Mouse (Mus musculus): ENCODE results near the gene Zfp282.

Gene Zfp282

GRCm38 (mm10) chr6:47899416-47899815, 22.4 kb downstream of the Zfp282 start:
- no peak for DNase-seq (ENCODE audit: low read depth, low spot score)

- no peak for DNase-seq (ENCODE audit: low read depth, low spot score)
Observed at GRCm38 (mm10) chr6:47903587-47903986, 26.6 kb downstream of the Zfp282 start.

- DNase-seq (ENCODE audit: low read depth, low spot score), result no peak
Observed at GRCm38 (mm10) chr6:47904361-47904760, 27.4 kb downstream of the Zfp282 start.

GRCm38 (mm10) chr6:47904917-47905695, 28.1 kb downstream of the Zfp282 start:
- no peak for DNase-seq (ENCODE audit: low read depth, low spot score)

GRCm38 (mm10) chr6:47906326-47906725, 29.3 kb downstream of the Zfp282 start:
- no peak for DNase-seq (ENCODE audit: low read depth, low spot score)

GRCm38 (mm10) chr6:47909007-47909406, 32.0 kb downstream of the Zfp282 start:
- DNase-seq (ENCODE audit: low read depth, low spot score), result no peak

- no peak for DNase-seq (ENCODE audit: low read depth, low spot score)
Observed at GRCm38 (mm10) chr6:47911650-47912049, 34.6 kb downstream of the Zfp282 start.

- no peak for DNase-seq (ENCODE audit: low read depth, low spot score)
Observed at GRCm38 (mm10) chr6:47912991-47913390, 36.0 kb downstream of the Zfp282 start.

GRCm38 (mm10) chr6:47917051-47917450, 40.0 kb downstream of the Zfp282 start:
- DNase-seq (ENCODE audit: low read depth, low spot score), result no peak

GRCm38 (mm10) chr6:47918768-47919274, 41.8 kb downstream of the Zfp282 start:
- no peak for DNase-seq (ENCODE audit: low read depth, low spot score)

GRCm38 (mm10) chr6:47919646-47920446, 42.8 kb downstream of the Zfp282 start:
- DNase-seq (ENCODE audit: low read depth, low spot score), result no peak

GRCm38 (mm10) chr6:47920447-47921340, 43.7 kb downstream of the Zfp282 start, which contains the start of gene Zfp212:
TSS of gene Zfp212 (plus strand) at chr6:47920476.
- peak; percentile 81 for DNase-seq (ENCODE audit: low read depth, low spot score)

- DNase-seq (ENCODE audit: low read depth, low spot score), result no peak
Observed at GRCm38 (mm10) chr6:47942461-47942860, 65.5 kb downstream of the Zfp282 start.

GRCm38 (mm10) chr6:47943021-47943691, 66.2 kb downstream of the Zfp282 start:
- peak; percentile 60 for DNase-seq (ENCODE audit: low read depth, low spot score)

GRCm38 (mm10) chr6:47943721-47944120, 66.7 kb downstream of the Zfp282 start:
- DNase-seq (ENCODE audit: low read depth, low spot score), result no peak

- DNase-seq (ENCODE audit: low read depth, low spot score), result no peak
Observed at GRCm38 (mm10) chr6:47947388-47947787, 70.4 kb downstream of the Zfp282 start.

- peak; percentile 90 for DNase-seq (ENCODE audit: low read depth, low spot score)
Observed at GRCm38 (mm10) chr6:47953191-47953726, 76.3 kb downstream of the Zfp282 start, which contains the start of gene Zfp956. TSS of gene Zfp956 (plus strand) at chr6:47953390.

- DNase-seq (ENCODE audit: low read depth, low spot score), result no peak
Observed at GRCm38 (mm10) chr6:47954425-47954824, 77.4 kb downstream of the Zfp282 start.

- no peak for DNase-seq (ENCODE audit: low read depth, low spot score)
Observed at GRCm38 (mm10) chr6:47957816-47958215, 80.8 kb downstream of the Zfp282 start.
